ENCODE assay signal across 14 mouse cellular contexts in genomic region chr2:148439691-148440276, GRCm38 (mm10). TPM values are rescaled to one million over a fixed set of nuclear protein-coding genes. Genes with fewer than 3 reads are reported as not detected.
A peak's percentile ranks its signal among the peaks of the same experiment; 100 is the strongest.
DNase-seq lines count a peak whose midpoint lies in the region; ATAC-seq and TF ChIP-seq lines count a peak whose summit lies in the region.
"Had no signal": no experiment of that assay in that cellular context is flagged by ENCODE, and none has a peak within 500 bp of the region (broad histone marks: within the 10 kb centered on the region; RNA-seq: fewer than 3 reads in every experiment).

No protein-coding gene starts in this region.

- intact Hi-C loops in gastrocnemius, postnatal 14 days (cut with DNase I; ENCODE audit: low total_unique reads): no loop called here

- DNase-seq in heart, adult 9 months (ENCODE audit: low spot score in 2 of 2): no peak
- DNase-seq in lung, postnatal 10 days: no peak
- no peak for DNase-seq in liver, postnatal 0 days
- DNase-seq in gastrocnemius, postnatal 14 days: no peak
- DNase-seq: cerebellum, adult 9-11 months; gastrocnemius, postnatal 36 days; spleen, adult 18-20 months had no signal

- TF ChIP-seq EP300 in liver, postnatal 0 days (IDR thresholded peaks at IDR 0.05; ENCODE audit: low read depth): no peak

- no peak for TF ChIP-seq CTCF in bone marrow, adult 2 months (IDR thresholded peaks at IDR 0.05; ENCODE audit: control insufficient read depth, insufficient read depth, low read length)
- TF ChIP-seq CTCF in liver, postnatal 0 days (IDR thresholded peaks at IDR 0.05; ENCODE audit: low read depth): no peak

- no peaks in the 10 kb centered on the region for H3K9me3 ChIP-seq in heart, embryonic 15.5 days (replicated peaks)
- no peaks in the 10 kb centered on the region for H3K9me3 ChIP-seq in lung, embryonic 16.5 days (ENCODE audit: control insufficient read depth, low read length)
- no peaks in the 10 kb centered on the region for H3K9me3 ChIP-seq in liver, postnatal 0 days (ENCODE audit: low read length)
- H3K9me3 ChIP-seq: embryonic facial prominence, embryonic 13.5 days; forebrain, embryonic 15.5 days; limb, embryonic 12.5 days; midbrain, embryonic 10.5 days had no signal

- H3K27me3 ChIP-seq in heart, embryonic 15.5 days: no peaks in the 10 kb centered on the region
- H3K27me3 ChIP-seq in lung, embryonic 16.5 days (ENCODE audit: control insufficient read depth, insufficient read depth, low read depth, low read length): no peaks in the 10 kb centered on the region
- no peaks in the 10 kb centered on the region for H3K27me3 ChIP-seq in liver, postnatal 0 days (ENCODE audit: insufficient read depth, low read length)
- H3K27me3 ChIP-seq: embryonic facial prominence, embryonic 13.5 days; forebrain, embryonic 15.5 days had no signal

- H3K36me3 ChIP-seq in heart, embryonic 15.5 days: no peaks in the 10 kb centered on the region
- H3K36me3 ChIP-seq in lung, embryonic 16.5 days (ENCODE audit: control insufficient read depth, insufficient read depth, low read length): no peaks in the 10 kb centered on the region
- H3K36me3 ChIP-seq in liver, postnatal 0 days (replicated peaks; ENCODE audit: insufficient read depth, low read length): no peaks in the 10 kb centered on the region
- H3K36me3 ChIP-seq: embryonic facial prominence, embryonic 13.5 days; forebrain, embryonic 15.5 days; limb, embryonic 12.5 days; midbrain, embryonic 10.5 days had no signal

- H3K4me1 ChIP-seq in heart, embryonic 15.5 days (replicated peaks): peaks cover 7% of the 10 kb centered on the region
- peaks cover 11% of the 10 kb centered on the region for H3K4me1 ChIP-seq in lung, embryonic 16.5 days (replicated peaks; ENCODE audit: control insufficient read depth, insufficient read depth, low read length)
- H3K4me1 ChIP-seq in bone marrow, adult 2 months (ENCODE audit: control insufficient read depth, insufficient read depth, low read length): no peaks in the 10 kb centered on the region; the same call in 1 of the 2 replicates
- H3K4me1 ChIP-seq in liver, postnatal 0 days (ENCODE audit: insufficient read depth): peaks cover 6% of the 10 kb centered on the region; the same call in 1 of the 2 replicates
- H3K4me1 ChIP-seq: embryonic facial prominence, embryonic 13.5 days; forebrain, embryonic 15.5 days; limb, embryonic 12.5 days had no signal

- no peak overlapping the region for H3K9ac ChIP-seq in heart, embryonic 15.5 days
- H3K9ac ChIP-seq in lung, embryonic 16.5 days (ENCODE audit: low read length): peak overlapping the region; percentile 55
- no peak overlapping the region for H3K9ac ChIP-seq in liver, postnatal 0 days (replicated peaks)
- H3K9ac ChIP-seq: embryonic facial prominence, embryonic 13.5 days; forebrain, embryonic 15.5 days; limb, embryonic 12.5 days had no signal

- WGBS in heart, embryonic 15.5 days: 24% methylated on average over 3 of the region's 3 CpGs
- WGBS in lung, embryonic 16.5 days: 33% methylated on average over 3 of the region's 3 CpGs
- WGBS in bone marrow, adult 2 months: 15% methylated on average over 3 of the region's 3 CpGs
- whole genome bisulfite sequencing in liver, postnatal 0 days (ENCODE audit: insufficient replicate concordance): 33% methylated on average over 3 of the region's 3 CpGs

- 0 out of 2 replicates have a peak overlapping the region, but pooled peaks have one; percentile 45 for H3K27ac ChIP-seq in heart, embryonic 15.5 days
- peak overlapping the region; percentile 43 for H3K27ac ChIP-seq in lung, embryonic 16.5 days (ENCODE audit: low read length)
- H3K27ac ChIP-seq in bone marrow, adult 2 months (ENCODE audit: control insufficient read depth, insufficient read depth, low read depth, low read length, poor library complexity): no peak overlapping the region
- no peak overlapping the region for H3K27ac ChIP-seq in liver, postnatal 0 days (ENCODE audit: low read depth)
- H3K27ac ChIP-seq: embryonic facial prominence, embryonic 13.5 days; forebrain, embryonic 15.5 days; limb, embryonic 12.5 days; midbrain, embryonic 10.5 days had no signal

- TF ChIP-seq POLR2A in bone marrow, adult 2 months (IDR thresholded peaks at IDR 0.05; ENCODE audit: borderline replicate concordance, control insufficient read depth, low read depth, low read length): no peak

- peak overlapping the region; percentile 47 for H3K4me3 ChIP-seq in heart, embryonic 15.5 days
- peak overlapping the region; percentile 43 for H3K4me3 ChIP-seq in lung, embryonic 16.5 days (ENCODE audit: low read length)
- H3K4me3 ChIP-seq in bone marrow, adult 2 months (replicated peaks; ENCODE audit: control insufficient read depth, low read depth, low read length): peak overlapping the region; percentile 44
- H3K4me3 ChIP-seq in liver, postnatal 0 days (ENCODE audit: low read depth, low read length): peak overlapping the region; percentile 45
- H3K4me3 ChIP-seq: embryonic facial prominence, embryonic 13.5 days; forebrain, embryonic 15.5 days; limb, embryonic 12.5 days; midbrain, embryonic 10.5 days had no signal

- ATAC-seq in heart, embryonic 15.5 days (replicated peaks; ENCODE audit: insufficient number of reproducible peaks, insufficient read depth, low FRiP score, low read depth): no peak
- no peak for ATAC-seq in lung, embryonic 16.5 days (ENCODE audit: low read depth)
- no peak for ATAC-seq in liver, postnatal 0 days
- ATAC-seq: forebrain, embryonic 15.5 days had no signal

- H3K4me2 ChIP-seq in heart, embryonic 15.5 days: peak overlapping the region; percentile 45
- peak overlapping the region; percentile 45 for H3K4me2 ChIP-seq in lung, embryonic 16.5 days (ENCODE audit: low read depth, low read length)
- H3K4me2 ChIP-seq in liver, postnatal 0 days (ENCODE audit: low read depth, low read length): peak overlapping the region; percentile 62
- H3K4me2 ChIP-seq: embryonic facial prominence, embryonic 13.5 days; forebrain, embryonic 15.5 days; limb, embryonic 12.5 days had no signal

RNA-seq across cellular contexts. Expression of gene Cd93, which starts 3.6 kb away (rescaled TPM):
- polyA plus RNA-seq in heart, embryonic 15.5 days (2015; fragmentation: Nextera tagmentation; extraction: Ambion mirVana): 25.7 and 26.2 TPM in 2 replicates
- polyA plus RNA-seq in lung, embryonic 16.5 days (2015; fragmentation: Nextera tagmentation; extraction: Ambion mirVana): 38.3 and 40.2 TPM in 2 replicates
- 9.0 and 14.5 TPM in 2 replicates for polyA plus RNA-seq in bone marrow, adult 2 months (2011; ENCODE audit: insufficient read depth, insufficient read length, low replicate concordance, missing spikeins)
- 2.7 and 3.3 TPM in 2 replicates for polyA plus RNA-seq in liver, postnatal 0 days (2015; fragmentation: Nextera tagmentation; extraction: Ambion mirVana)
- total RNA-seq in gastrocnemius, postnatal 14 days (2021): 10 to 100 TPM; 60.5 to 73.6 TPM

RNA-seq across cellular contexts. Expression of gene Thbd, which starts 31.8 kb away (rescaled TPM):
- 15.9 and 22.8 TPM in 2 replicates for polyA plus RNA-seq in heart, embryonic 15.5 days (2015; fragmentation: Nextera tagmentation; extraction: Ambion mirVana)
- polyA plus RNA-seq in lung, embryonic 16.5 days (2015; fragmentation: Nextera tagmentation; extraction: Ambion mirVana): 100.0 and 109 TPM in 2 replicates
- polyA plus RNA-seq in bone marrow, adult 2 months (2011; ENCODE audit: insufficient read depth, insufficient read length, low replicate concordance, missing spikeins): 3.1 and 5.9 TPM in 2 replicates
- polyA plus RNA-seq in liver, postnatal 0 days (2015; fragmentation: Nextera tagmentation; extraction: Ambion mirVana): 1.6 and 1.7 TPM in 2 replicates
- 10 to 100 TPM; 19.3 to 27.9 TPM for total RNA-seq in gastrocnemius, postnatal 14 days (2021)

RNA-seq across cellular contexts. Expression of gene Sstr4, which starts 44.6 kb away (rescaled TPM):
- polyA plus RNA-seq in heart, embryonic 15.5 days (2015; fragmentation: Nextera tagmentation; extraction: Ambion mirVana): 0.48 and 1.0 TPM in 2 replicates
- polyA plus RNA-seq in lung, embryonic 16.5 days (2015; fragmentation: Nextera tagmentation; extraction: Ambion mirVana): 3.1 and 3.8 TPM in 2 replicates
- not detected in 2 replicates for polyA plus RNA-seq in bone marrow, adult 2 months (2011; ENCODE audit: insufficient read depth, insufficient read length, low replicate concordance, missing spikeins)
- not detected in 2 replicates for polyA plus RNA-seq in liver, postnatal 0 days (2015; fragmentation: Nextera tagmentation; extraction: Ambion mirVana)
- total RNA-seq in gastrocnemius, postnatal 14 days (2021): under 1 TPM; 0.20 to 0.43 TPM

Comparison
In these comparisons a context has a peak if more than half of its experiments do, and no peak if none do; other contexts are left out.
1. H3K27ac ChIP-seq: peak in heart, embryonic 15.5 days (single experiment) and lung, embryonic 16.5 days (single experiment); none in bone marrow, adult 2 months (single experiment) and liver, postnatal 0 days (single experiment).
2. Peak in every context shown above with its lines, with median percentiles within 50 percentile points of each other: H3K4me2 ChIP-seq and H3K4me3 ChIP-seq.